Mouse (Mus musculus) layer of hippocampus, adult 11-12 months (tissue): Measurements from ENCODE around the gene 1700037H04Rik.

ENCODE experiments used
- DNase-seq: peaks from one replicate; pipeline ENCODE4 v3.0.0; 2022; ENCODE audit warnings: low spot score

1700037H04Rik gene

GRCm38 (mm10) chr2:131159938-131160581 is at the start of gene 1700037H04Rik:
Gene 1700037H04Rik (minus strand): TSS chr2:131160081.
- DNase-seq = peak; percentile 97

- no peak for DNase-seq
Observed at GRCm38 (mm10) chr2:131209125-131209795, 49.4 kb upstream of the 1700037H04Rik start.

- no peak for DNase-seq
Observed at GRCm38 (mm10) chr2:131208356-131208755, 48.5 kb upstream of the 1700037H04Rik start.

GRCm38 (mm10) chr2:131206778-131207177 is 46.9 kb upstream of the 1700037H04Rik start, which contains the start of gene Ap5s1:
Gene Ap5s1 (plus strand): TSS chr2:131207078.
- no peak for DNase-seq

- DNase-seq = no peak
Observed at GRCm38 (mm10) chr2:131205521-131206182, 45.8 kb upstream of the 1700037H04Rik start.

- DNase-seq = peak; percentile 90
Observed at GRCm38 (mm10) chr2:131204410-131204981, 44.6 kb upstream of the 1700037H04Rik start.

- DNase-seq = no peak
Observed at GRCm38 (mm10) chr2:131203816-131204409, 44.0 kb upstream of the 1700037H04Rik start.

- no peak for DNase-seq
Observed at GRCm38 (mm10) chr2:131201262-131201661, 41.4 kb upstream of the 1700037H04Rik start.

- no peak for DNase-seq
Observed at GRCm38 (mm10) chr2:131200710-131201109, 40.8 kb upstream of the 1700037H04Rik start.

- no peak for DNase-seq
Observed at GRCm38 (mm10) chr2:131196606-131197316, 36.9 kb upstream of the 1700037H04Rik start.

GRCm38 (mm10) chr2:131191005-131191390 is 31.1 kb upstream of the 1700037H04Rik start:
- no peak for DNase-seq

GRCm38 (mm10) chr2:131190344-131191004 is 30.6 kb upstream of the 1700037H04Rik start:
- no peak for DNase-seq

- no peak for DNase-seq
Observed at GRCm38 (mm10) chr2:131189521-131190309, 29.8 kb upstream of the 1700037H04Rik start.

GRCm38 (mm10) chr2:131188311-131188710 is 28.4 kb upstream of the 1700037H04Rik start:
- no peak for DNase-seq

GRCm38 (mm10) chr2:131187602-131187922 is 27.7 kb upstream of the 1700037H04Rik start:
- no peak for DNase-seq

- peak; percentile 82 for DNase-seq
Observed at GRCm38 (mm10) chr2:131186771-131187601, 27.1 kb upstream of the 1700037H04Rik start, which contains the start of the genes Cdc25b and Spef1. Gene Cdc25b (plus strand): TSS chr2:131186949. Gene Spef1 (minus strand): TSS chr2:131187282.

GRCm38 (mm10) chr2:131186343-131186742 is 26.5 kb upstream of the 1700037H04Rik start:
- no peak for DNase-seq

GRCm38 (mm10) chr2:131179990-131180587 is 20.2 kb upstream of the 1700037H04Rik start, which contains the start of gene Cenpb:
Gene Cenpb (minus strand): TSS chr2:131180067.
- peak; percentile 83 for DNase-seq
